Mouse (Mus musculus): ENCODE measurements around the gene Alcam.

DNA sequence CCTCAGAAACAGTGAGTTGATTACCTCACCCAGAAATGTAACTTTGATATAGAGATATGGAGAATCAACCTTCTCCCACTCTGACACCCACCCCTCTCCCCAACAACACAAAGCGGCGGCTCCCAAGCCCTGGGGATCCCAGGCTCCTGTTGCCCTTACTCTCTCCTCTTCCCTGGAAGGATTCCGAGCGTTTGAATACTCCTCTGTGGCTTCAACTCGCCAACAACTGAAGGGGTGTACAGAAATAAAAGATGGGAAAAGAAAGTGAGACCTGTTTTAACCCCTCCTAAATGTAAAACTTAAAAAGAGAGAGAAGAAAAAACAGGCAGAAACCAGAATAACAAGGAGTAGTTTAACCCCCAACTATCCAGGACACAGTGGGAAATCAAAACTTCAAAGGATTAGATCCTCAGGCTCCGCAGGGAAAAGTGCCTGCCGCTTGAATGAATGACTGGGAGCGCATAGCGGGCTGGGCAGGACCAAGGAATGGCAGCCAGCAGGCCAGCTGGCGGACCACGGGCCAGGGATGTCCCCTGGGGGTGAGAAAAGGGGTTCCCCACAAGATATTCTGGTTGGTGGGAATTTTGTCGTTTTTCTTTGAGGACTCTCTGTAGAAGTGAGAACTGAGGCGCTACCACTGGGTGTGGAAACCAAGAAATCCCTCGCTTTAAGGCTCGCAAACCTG is 2.6 kb downstream of the Alcam start:
- no peak for TF ChIP-seq CEBPB (IDR thresholded peaks at IDR 0.05; ENCODE audit: low read depth)
- no peak for TF ChIP-seq CTCF (IDR thresholded peaks at IDR 0.05; ENCODE audit: control insufficient read depth, insufficient read depth, insufficient read length)
- TF ChIP-seq USF1 (IDR thresholded peaks at IDR 0.05; ENCODE audit: low read depth), result no peak
- TF ChIP-seq MYOD1 (IDR thresholded peaks at IDR 0.05; ENCODE audit: control insufficient read depth, insufficient read length, low read depth), result no peak
- TF ChIP-seq MYOG (IDR thresholded peaks at IDR 0.05; ENCODE audit: control insufficient read depth, extremely low read depth, insufficient read length), result no peak

All from C2C12 (cell line).